Mouse (Mus musculus) neural tube, embryonic 10.5 days (tissue): ENCODE measurements at regions not wholly inside any gene's neighbourhood (a gene's known extent, or its start where the extent isn't known, plus 50 kb on each side); places are given as distances from the start of the nearest gene placed in this dataset.

Experiments
- DNase-seq: peaks from one replicate; pipeline ENCODE4 v3.0.0-alpha.2; 2017; ENCODE audit warnings: low spot score; ENCODE audit errors: extremely low spot score

- DNase-seq = no peak
Observed at GRCm38 (mm10) chr12:112435295-112436110, 53.7 kb upstream of the A530016L24Rik start.

GRCm38 (mm10) chr12:112437046-112437445, 52.2 kb upstream of the A530016L24Rik start:
- no peak for DNase-seq

DNA sequence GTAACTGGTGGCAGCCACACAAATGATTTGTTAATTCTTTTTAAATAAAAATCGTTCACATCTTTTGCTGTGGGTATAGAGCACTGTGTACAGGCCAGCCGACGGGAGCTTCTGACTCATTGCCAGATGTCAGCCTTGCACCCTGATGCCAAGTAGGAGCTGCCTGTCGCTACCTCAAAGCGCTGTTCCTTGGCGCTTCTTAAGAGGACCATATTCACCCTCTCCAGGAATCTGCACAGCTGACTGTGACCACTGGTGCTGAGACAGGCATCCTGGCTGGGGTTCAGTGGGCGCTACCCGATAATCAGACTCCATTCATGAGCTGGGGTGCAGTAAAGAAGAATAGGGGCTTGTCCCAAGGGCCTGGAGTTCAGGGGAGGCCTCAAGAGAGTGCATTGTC, 51.0 kb upstream of the A530016L24Rik start:
- no peak for DNase-seq
